In the genomic region with DNA sequence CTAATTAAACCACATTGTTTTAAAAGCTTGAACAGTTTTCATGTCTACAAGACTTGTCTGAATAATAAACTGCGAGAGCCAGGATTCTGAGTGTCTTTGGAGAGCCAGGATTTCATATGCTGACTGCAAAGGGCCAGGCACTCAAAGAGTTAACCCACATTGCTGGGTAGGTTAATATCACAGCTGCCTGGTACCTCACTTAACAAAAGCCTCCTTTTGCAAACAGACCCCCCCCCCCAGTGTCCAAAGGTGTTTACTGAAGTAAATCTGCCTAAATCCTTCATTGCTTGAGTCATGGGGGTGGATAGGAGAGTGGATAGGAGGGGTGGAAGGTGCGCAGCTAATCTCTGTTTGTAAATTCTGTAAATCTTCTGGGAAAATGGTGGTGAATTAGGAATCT, we compare ENCODE assay signal across 11 mouse cellular contexts. TPM values are rescaled to one million over a fixed set of nuclear protein-coding genes. Genes with fewer than 3 reads are reported as not detected.
DNase-seq lines count a peak whose midpoint lies in the region; ATAC-seq lines count a peak whose summit lies in the region.
"Had no signal": no experiment of that assay in that cellular context is flagged by ENCODE, and none has a peak within 500 bp of the region (broad histone marks: within the 10 kb centered on the region; RNA-seq: fewer than 3 reads in every experiment).

No protein-coding gene starts in this region.

- H3K27me3 ChIP-seq in hindbrain, embryonic 14.5 days (ENCODE audit: control insufficient read depth, insufficient read depth, low read length) = no peaks in the 10 kb centered on the region
- H3K27me3 ChIP-seq in hindbrain, embryonic 12.5 days = no peaks in the 10 kb centered on the region
- H3K27me3 ChIP-seq in lung, embryonic 16.5 days (ENCODE audit: control insufficient read depth, insufficient read depth, low read depth, low read length) = no peaks in the 10 kb centered on the region; the same call in 1 of the 2 replicates
- H3K27me3 ChIP-seq in forebrain, embryonic 13.5 days = no peaks in the 10 kb centered on the region

- H3K4me3 ChIP-seq in hindbrain, embryonic 14.5 days (replicated peaks; ENCODE audit: low read length) = no peak overlapping the region
- H3K4me3 ChIP-seq in hindbrain, embryonic 12.5 days = no peak overlapping the region
- no peak overlapping the region for H3K4me3 ChIP-seq in lung, embryonic 16.5 days (ENCODE audit: low read length)
- no peak overlapping the region for H3K4me3 ChIP-seq in forebrain, embryonic 13.5 days
- H3K4me3 ChIP-seq in macrophage (ENCODE audit: inconsistent target) = no peak overlapping the region
- H3K4me3 ChIP-seq: limb, embryonic 13.5 days had no signal

- no peak overlapping the region for H3K27ac ChIP-seq in hindbrain, embryonic 14.5 days
- H3K27ac ChIP-seq in hindbrain, embryonic 12.5 days = no peak overlapping the region
- no peak overlapping the region for H3K27ac ChIP-seq in lung, embryonic 16.5 days (ENCODE audit: low read length)
- no peak overlapping the region for H3K27ac ChIP-seq in forebrain, embryonic 13.5 days
- 0 out of 2 replicates have a peak overlapping the region, but pooled peaks have one; percentile 48 for H3K27ac ChIP-seq in macrophage
- H3K27ac ChIP-seq: limb, embryonic 13.5 days had no signal

- no peak overlapping the region for H3K4me2 ChIP-seq in hindbrain, embryonic 14.5 days (replicated peaks)
- H3K4me2 ChIP-seq in hindbrain, embryonic 12.5 days (replicated peaks) = no peak overlapping the region
- H3K4me2 ChIP-seq in lung, embryonic 16.5 days (ENCODE audit: low read depth, low read length) = no peak overlapping the region; the same call in 1 of the 2 replicates
- H3K4me2 ChIP-seq in forebrain, embryonic 13.5 days = peak overlapping the region; percentile 29
- H3K4me2 ChIP-seq: limb, embryonic 13.5 days had no signal

- H3K79me2 ChIP-seq in macrophage (ENCODE audit: inconsistent target) = peaks cover 100% of the 10 kb centered on the region

- H3K4me1 ChIP-seq in hindbrain, embryonic 14.5 days (replicated peaks; ENCODE audit: control insufficient read depth, insufficient read depth, low read length) = peaks cover 87% of the 10 kb centered on the region
- peaks cover 85% of the 10 kb centered on the region for H3K4me1 ChIP-seq in hindbrain, embryonic 12.5 days
- H3K4me1 ChIP-seq in lung, embryonic 16.5 days (replicated peaks; ENCODE audit: control insufficient read depth, insufficient read depth, low read length) = peaks cover 47% of the 10 kb centered on the region; the same call in 1 of the 2 replicates
- peaks cover 95% of the 10 kb centered on the region for H3K4me1 ChIP-seq in forebrain, embryonic 13.5 days

- WGBS in hindbrain, embryonic 14.5 days = 51% methylated on average over 2 of the region's 2 CpGs
- 68% methylated on average over 2 of the region's 2 CpGs for WGBS in hindbrain, embryonic 12.5 days
- 65% methylated on average over 2 of the region's 2 CpGs for WGBS in lung, embryonic 16.5 days
- 43% methylated on average over 2 of the region's 2 CpGs for WGBS in forebrain, embryonic 13.5 days
- WGBS in macrophage (ENCODE audit: missing documents) = 100% methylated on average over 2 of the region's 2 CpGs

- no peaks in the 10 kb centered on the region for H3K9me3 ChIP-seq in hindbrain, embryonic 14.5 days (ENCODE audit: control insufficient read depth, low read length)
- H3K9me3 ChIP-seq in hindbrain, embryonic 12.5 days (replicated peaks) = no peaks in the 10 kb centered on the region
- H3K9me3 ChIP-seq in lung, embryonic 16.5 days (ENCODE audit: control insufficient read depth, low read length) = no peaks in the 10 kb centered on the region
- no peaks in the 10 kb centered on the region for H3K9me3 ChIP-seq in forebrain, embryonic 13.5 days (replicated peaks)
- H3K9me3 ChIP-seq: limb, embryonic 13.5 days had no signal

- no peaks in the 10 kb centered on the region for H3K36me3 ChIP-seq in hindbrain, embryonic 14.5 days (replicated peaks; ENCODE audit: control insufficient read depth, insufficient read depth)
- no peaks in the 10 kb centered on the region for H3K36me3 ChIP-seq in hindbrain, embryonic 12.5 days
- H3K36me3 ChIP-seq in lung, embryonic 16.5 days (ENCODE audit: control insufficient read depth, insufficient read depth, low read length) = no peaks in the 10 kb centered on the region
- 0 out of 2 replicates have a peak, but pooled peaks cover 4% of the 10 kb centered on the region for H3K36me3 ChIP-seq in forebrain, embryonic 13.5 days (ENCODE audit: poor library complexity, severe bottlenecking)
- H3K36me3 ChIP-seq in macrophage (ENCODE audit: inconsistent target) = peaks cover 49% of the 10 kb centered on the region
- H3K36me3 ChIP-seq: limb, embryonic 13.5 days had no signal

- no peak for DNase-seq in hindbrain, embryonic 14.5 days (ENCODE audit: low spot score)
- no peak for DNase-seq in lung, postnatal 4 days
- DNase-seq in adrenal gland, adult 8-10 months = no peak
- DNase-seq: cerebellum, postnatal 36 days; kidney, adult 8-10 months had no signal

- 0 out of 2 replicates have a peak, but pooled peaks have one; percentile 7 for ATAC-seq in hindbrain, embryonic 14.5 days (ENCODE audit: low FRiP score)
- ATAC-seq in hindbrain, embryonic 12.5 days (ENCODE audit: low FRiP score) = no peak
- no peak for ATAC-seq in lung, embryonic 16.5 days (ENCODE audit: low read depth)
- 0 out of 2 replicates have a peak, but pooled peaks have one; percentile 9 for ATAC-seq in forebrain, embryonic 13.5 days
- no peak for ATAC-seq in megakaryocyte-erythroid progenitor cell, adult 5-6 weeks (replicated peaks; ENCODE audit: low FRiP score, low TSS enrichment, poor library complexity, severe bottlenecking)

- no peak overlapping the region; the same call in 1 of the 2 replicates for H3K9ac ChIP-seq in hindbrain, embryonic 14.5 days
- no peak overlapping the region for H3K9ac ChIP-seq in hindbrain, embryonic 12.5 days
- peak overlapping the region; percentile 22; the same call in 1 of the 2 replicates for H3K9ac ChIP-seq in lung, embryonic 16.5 days (ENCODE audit: low read length)
- peak overlapping the region; percentile 4; the same call in 1 of the 2 replicates for H3K9ac ChIP-seq in forebrain, embryonic 13.5 days
- H3K9ac ChIP-seq: limb, embryonic 13.5 days had no signal

RNA-seq across cellular contexts. Expression of a gene that starts 15.6 kb away (rescaled TPM):
- 38.8 and 41.9 TPM in 2 replicates for polyA plus RNA-seq in hindbrain, embryonic 14.5 days (2014; fragmentation: Nextera tagmentation; extraction: Ambion mirVana)
- 47.3 and 60.5 TPM in 2 replicates for polyA plus RNA-seq in hindbrain, embryonic 12.5 days (2016; fragmentation: Nextera tagmentation; extraction: Ambion mirVana)
- 77.3 and 84.3 TPM in 2 replicates for polyA plus RNA-seq in lung, embryonic 16.5 days (2015; fragmentation: Nextera tagmentation; extraction: Ambion mirVana)
- 74.7 and 85.4 TPM in 2 replicates for polyA plus RNA-seq in forebrain, embryonic 13.5 days (2015; fragmentation: Nextera tagmentation; extraction: Ambion mirVana)
- total RNA-seq in macrophage (2018; cell fraction: chromatin; rRNA removed) = 1,000 to 10,000 TPM; 2,413 to 6,939 (median 3,772) TPM
- total RNA-seq in macrophage (2018; cell fraction: cytosol; rRNA removed) = 100 to 1,000 TPM; 305 to 558 (median 425) TPM
- total RNA-seq in macrophage (2018; cell fraction: nucleus; rRNA removed) = 1,000 to 10,000 TPM; 1,334 to 4,677 (median 2,196) TPM
- polyA plus RNA-seq in macrophage (2018) = 134 to 164 TPM (median 138 TPM) in 3 replicates
- total RNA-seq in adrenal gland, adult 8-10 months (2022) = 100 to 1,000 TPM; 131 to 156 (median 144) TPM
- 118 and 125 TPM in 2 replicates for total RNA-seq in megakaryocyte-erythroid progenitor cell, adult 5-6 weeks (2014; fragmentation: Nextera tagmentation)
- 113 and 119 TPM in 2 replicates for total RNA-seq in megakaryocyte-erythroid progenitor cell, adult 5-6 weeks (2017)

Comparison
In these comparisons a context has a peak if more than half of its experiments do, and no peak if none do; other contexts are left out.
1. ATAC-seq: peak in hindbrain, embryonic 14.5 days (single experiment) and forebrain, embryonic 13.5 days (single experiment); none in hindbrain, embryonic 12.5 days (single experiment), lung, embryonic 16.5 days (single experiment) and megakaryocyte-erythroid progenitor cell, adult 5-6 weeks (single experiment).
2. H3K9ac ChIP-seq: peak in lung, embryonic 16.5 days (single experiment) and forebrain, embryonic 13.5 days (single experiment); none in hindbrain, embryonic 14.5 days (single experiment) and hindbrain, embryonic 12.5 days (single experiment).